Mouse (Mus musculus) T-helper 2 cell (primary cell): ENCODE data around the gene Arnt2.

Experiments
- in situ Hi-C: fragments of 300-600 bp; cut with MboI, MseI; formaldehyde crosslinking; loops from one replicate; pipeline ENCODE4 v1.15.1; 2025; ENCODE audit warnings: high pct_unique_total_duplicates

Arnt2 gene

DNA sequence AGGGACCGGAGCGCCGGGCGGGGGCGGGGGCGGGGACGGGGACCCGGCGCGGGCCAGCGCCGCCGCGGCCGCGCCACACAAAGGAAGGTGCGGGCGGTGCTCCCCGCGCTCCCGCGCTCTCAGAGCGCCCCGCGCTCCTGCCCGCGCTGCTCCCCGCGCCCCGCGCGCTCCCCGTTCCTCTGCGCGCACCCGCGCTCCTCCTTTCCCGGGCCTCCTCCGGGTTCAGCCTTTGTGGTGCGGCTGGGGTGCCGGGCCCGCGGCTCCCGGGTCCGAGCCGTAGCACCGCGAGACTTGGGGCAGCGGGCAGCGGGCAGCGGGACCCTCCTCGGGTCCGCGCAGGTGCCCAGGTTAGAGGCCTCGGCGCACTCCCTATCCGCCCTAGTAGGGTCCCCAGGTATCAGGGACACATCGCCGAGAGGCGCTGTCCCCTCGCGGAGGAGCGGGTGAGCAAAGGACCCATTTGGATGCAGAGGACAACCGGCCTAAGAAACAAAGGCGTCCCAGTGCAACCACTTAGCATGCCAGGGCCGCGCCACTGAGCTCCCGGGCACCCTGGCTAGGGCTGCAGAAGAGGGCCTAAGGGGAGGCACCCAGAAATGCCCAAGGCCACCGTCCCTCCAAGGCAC is at the start of gene Arnt2:
Arnt2 (minus strand) TSS at position 281 of the 626 bp plus-strand sequence.
- in situ Hi-C loops = no loop called here

DNA sequence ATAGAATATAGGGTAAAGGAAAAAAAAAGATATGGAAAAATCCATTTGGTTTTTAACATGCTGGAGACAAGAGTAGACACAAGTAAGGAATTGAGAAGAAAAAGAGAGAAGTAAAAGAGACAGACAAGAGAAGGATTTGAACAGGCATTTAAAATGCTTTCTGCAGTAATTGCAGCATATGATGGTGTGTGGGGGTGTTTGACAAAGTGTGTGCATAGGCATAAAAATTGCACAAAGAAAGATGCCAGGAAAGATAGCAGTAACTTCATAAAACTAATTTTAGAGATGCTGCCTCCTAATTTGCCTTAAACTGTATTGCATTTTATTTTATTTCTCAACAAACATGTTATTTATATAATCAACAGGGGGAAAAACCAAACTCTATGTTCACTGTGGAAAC is 41.7 kb upstream of the Arnt2 start:
- in situ Hi-C loops = no loop called here

DNA sequence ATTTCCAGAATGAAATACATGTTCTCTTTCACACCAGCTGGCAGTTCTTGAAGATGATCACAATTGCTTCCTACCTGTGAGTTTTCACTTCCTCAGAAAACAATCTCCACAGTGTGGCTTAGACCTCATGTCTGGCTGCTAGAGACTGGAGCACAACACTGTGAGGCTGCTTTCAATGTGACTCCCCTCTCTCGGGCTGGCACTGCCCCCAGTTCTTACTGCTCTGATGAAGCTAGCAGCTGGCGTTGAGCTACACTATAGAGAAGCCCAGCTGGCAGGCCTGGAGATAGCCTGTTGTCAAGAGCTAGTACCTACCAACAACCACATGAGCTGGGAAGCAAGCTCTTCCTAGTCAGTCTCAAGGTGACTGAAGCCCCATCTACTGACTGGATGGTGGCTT is 39.1 kb upstream of the Arnt2 start:
- in situ Hi-C loops = no loop called here

DNA sequence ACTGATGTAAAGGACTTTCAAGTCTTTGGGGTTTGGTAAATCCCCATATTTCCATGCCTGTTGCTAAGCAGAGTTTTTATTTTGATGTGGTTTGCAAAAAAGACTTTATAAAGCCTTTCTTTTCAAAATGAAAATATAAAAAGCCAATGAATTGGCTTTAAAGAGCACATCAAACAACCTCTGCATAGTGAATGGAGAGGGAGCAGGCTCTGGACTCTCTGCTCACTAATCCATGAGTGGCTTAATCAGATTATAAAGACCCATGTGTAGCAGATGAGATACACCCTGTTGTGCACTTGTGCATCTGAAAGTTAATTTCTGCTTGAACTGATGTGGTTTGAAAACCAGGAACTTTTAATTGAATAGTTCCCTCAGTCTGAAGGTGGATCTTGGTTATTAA is 38.5 kb upstream of the Arnt2 start:
- in situ Hi-C loops = no loop called here

DNA sequence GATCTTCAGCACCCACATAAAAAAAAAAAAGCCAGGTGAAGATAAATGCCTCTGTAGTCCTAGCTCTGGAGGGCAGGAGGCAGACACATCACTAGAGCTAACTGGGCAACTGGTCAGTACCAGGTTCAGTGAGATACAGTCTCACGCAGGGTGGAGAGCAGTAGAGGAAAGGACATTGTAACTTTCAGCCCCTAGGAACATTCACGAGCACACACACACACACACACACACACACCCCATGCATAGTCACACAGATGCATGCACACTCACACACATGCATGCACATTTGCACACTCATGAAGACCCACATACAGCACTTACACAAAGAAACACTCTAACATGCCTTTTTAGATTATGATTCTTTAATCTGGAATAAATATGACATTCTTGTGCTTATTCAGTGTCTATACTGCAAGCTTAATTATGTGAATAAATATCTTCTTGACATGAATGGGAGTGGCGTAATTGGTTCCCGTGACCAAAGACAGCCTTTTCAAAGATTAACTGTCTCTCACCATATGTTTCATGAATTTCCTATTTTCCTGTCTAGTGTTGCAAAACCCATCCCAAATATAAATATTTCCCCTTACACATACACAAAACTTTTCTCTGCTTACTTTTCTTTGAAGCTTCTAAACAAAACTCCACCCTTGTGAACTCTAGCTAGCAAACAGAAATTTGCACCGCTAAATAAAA is 37.9 kb upstream of the Arnt2 start:
- in situ Hi-C loops = no loop called here

DNA sequence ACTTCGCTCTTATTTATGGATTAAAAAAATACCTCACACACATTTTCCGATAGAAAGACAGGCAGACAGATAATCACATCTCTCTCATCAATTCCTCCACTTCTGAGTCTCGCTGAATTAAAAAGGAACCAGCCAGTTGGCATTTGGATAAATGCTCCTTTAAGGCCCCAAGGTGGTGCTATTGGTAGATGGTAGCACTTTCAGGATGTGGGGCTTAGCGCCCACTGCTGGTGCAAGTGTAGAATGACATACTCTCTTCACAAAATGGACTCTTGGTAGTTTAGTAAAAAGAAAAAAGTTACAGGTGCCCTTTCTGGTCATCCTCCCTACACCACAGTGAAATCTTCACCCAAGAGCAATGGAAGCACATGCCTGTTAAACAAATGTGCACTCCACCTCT is 37.1 kb upstream of the Arnt2 start:
- in situ Hi-C loops = no loop called here

DNA sequence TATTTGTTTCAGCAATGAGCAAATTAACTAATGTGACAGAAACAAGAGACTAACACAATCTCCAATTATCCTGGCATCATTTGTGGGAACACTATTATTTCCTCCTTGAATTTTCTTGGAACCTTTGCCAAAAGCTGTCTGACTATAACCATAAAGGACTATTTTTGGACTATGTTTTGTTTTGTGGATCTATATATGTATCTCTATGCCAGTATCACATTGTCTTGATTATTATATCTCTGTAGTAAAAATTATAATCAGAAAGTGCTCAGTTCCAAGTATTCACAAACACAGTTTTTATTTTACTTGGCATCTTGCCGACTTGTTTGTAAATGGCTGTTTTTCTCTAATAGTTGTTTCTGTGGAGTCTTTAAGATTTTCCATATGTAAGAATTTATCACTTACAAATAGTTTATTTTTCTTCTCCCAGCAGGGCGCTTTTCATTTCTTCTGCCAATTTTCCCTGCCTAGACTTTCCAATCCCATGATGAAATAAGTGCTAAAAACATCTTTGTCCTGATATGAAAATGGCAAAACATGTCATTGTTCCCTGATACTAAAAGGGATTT is 32.5 kb upstream of the Arnt2 start:
- in situ Hi-C loops = no loop called here

DNA sequence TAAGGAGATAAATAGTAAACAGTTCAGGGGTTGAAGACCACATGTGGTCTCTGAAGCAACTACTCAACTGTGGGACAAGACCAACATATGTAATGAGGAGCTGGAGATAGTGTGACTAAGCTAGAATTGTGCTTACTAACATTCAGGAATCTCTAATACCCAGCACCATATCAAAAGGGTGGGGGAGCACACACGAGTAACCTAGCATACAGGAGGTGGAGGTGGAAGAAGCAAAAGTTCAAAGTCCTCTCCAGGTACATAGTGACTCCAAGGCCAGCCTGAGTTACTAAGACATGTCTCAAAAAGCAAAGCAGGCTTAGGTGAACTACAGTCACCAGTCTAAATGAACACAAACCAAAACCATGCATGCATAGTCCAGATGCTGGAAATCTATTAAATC is 29.6 kb upstream of the Arnt2 start:
- in situ Hi-C loops = no loop called here

DNA sequence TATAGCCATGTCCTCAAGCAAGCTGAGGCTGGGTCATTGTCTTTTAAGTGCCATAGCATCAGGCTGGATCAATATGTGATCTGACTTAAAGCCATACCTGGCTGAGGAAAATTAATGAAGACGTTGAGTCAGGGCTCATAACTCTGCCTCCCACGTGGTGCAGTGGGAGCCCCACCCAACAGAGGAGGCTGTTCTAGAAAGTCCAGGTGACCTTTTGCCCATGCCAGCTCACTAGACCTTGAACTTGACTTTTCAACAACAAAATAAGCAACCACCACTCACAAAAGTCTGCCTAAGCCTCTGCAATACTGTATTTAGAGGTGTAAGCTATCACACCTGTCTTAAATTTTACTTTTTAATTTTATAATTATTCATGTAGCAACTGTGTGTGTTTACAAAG is 24.9 kb upstream of the Arnt2 start:
- in situ Hi-C loops = loop anchor here (5.0 kb wide), 1 partner anchor 73 kb away; no protein-coding TSS in a partner anchor

DNA sequence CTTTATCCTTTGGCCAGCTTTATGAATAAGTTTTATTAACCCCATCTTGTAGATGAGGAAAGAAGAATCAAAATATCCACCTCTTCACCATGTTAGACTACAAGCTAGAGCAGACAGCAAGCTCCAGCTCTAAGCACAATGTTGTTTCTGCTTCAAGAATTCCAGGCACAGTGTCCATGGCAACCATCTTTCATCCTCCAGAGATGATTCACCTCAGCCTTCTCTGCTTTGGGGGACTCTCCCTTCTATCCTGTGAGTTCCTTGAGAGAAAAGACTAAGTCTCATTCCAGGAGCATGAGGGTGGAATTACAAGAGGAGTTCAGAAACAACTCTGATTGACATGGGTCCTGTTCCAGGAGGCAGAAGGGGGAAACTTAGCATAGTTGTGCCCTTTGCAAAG is 22.2 kb upstream of the Arnt2 start:
- in situ Hi-C loops = loop anchor here (5.0 kb wide), 1 partner anchor 70 kb away; no protein-coding TSS in a partner anchor

DNA sequence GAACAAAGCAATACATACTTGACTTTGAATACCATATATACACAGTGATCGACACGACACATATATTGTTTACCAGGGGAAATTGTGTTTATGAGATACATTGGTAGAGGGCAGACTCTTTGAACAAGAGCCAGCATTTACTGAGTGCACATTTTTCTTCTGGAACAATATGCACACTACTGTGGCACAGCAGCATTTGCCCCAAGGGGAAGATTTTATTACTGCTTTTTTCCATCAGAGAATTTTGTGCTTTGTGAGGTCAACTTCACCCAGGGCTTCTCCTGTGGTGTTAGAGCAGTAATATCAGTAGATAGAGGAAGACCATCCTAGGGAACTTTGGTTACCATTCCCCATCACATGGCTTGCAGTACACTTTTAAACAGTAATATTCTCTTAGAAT is 17.2 kb upstream of the Arnt2 start:
- in situ Hi-C loops = no loop called here

DNA sequence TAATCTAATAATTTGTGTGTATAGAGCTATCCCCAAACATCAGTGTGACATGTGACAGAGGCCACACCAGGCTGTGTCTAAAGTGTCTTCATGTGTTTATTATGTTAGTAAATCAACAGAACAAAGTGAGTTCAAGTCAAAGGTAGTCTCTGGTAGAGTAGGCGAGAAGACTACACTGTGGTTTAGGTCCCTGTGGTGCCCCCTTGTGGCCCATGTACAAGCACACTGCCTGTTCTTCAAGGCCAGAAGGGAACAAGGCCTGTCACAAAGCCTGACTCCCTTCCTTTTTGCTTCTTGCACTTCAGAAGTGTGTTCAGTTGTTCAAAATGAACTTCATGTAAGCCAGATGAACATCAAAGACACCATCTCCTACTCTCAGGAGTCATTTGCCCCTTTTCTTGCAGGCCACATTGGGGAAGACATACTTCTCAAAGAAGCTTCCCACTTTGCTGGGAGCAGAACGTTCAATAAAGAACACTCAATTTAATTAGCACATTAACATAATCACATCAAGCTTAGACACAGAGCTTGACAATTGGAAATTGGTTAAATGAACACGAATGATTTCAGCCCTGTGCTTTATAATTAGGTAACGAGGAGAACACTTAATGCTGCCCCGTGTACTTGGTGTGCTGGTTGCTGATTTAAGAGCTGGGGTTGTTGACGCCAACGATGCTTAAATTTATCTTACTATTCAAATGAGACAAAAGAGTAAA is 14.9 kb upstream of the Arnt2 start:
- in situ Hi-C loops = no loop called here

DNA sequence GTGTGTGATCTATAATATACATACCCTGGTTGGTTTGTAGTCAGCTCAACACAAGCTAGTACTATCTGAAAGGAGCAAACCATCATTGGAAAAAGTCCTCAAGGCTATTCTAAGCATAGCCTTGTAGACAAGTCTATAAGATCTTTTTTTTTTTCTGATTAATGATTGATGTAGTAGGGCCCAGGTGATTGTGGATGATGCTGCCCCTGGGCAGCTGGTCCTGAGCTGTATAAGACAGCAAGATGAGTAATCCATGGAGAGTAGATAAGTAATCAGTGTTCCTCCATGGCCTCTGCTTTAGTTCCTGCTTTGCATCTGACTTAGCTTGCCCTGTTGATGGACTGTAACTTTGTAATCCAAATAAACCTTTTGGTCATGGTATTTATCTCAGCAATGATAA is 11.8 kb upstream of the Arnt2 start:
- in situ Hi-C loops = no loop called here

DNA sequence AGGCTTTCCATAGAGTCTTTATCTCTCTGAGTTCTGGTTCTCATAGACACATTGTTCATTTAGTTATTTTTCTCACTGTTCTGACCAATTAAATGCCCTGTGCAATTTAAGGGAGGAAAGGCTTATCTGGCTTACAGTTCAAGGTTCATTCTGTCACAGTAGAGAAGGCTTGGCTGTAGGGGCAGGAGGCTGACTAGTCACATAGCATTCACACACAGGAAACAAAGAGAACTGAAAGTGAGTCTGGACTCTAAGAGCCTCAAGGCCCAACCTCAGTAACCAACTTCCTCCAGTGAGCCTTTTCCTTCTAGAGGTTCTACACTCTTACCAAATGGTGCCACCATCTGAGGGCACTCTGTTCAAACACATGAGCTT is 11.3 kb upstream of the Arnt2 start:
- in situ Hi-C loops = no loop called here

DNA sequence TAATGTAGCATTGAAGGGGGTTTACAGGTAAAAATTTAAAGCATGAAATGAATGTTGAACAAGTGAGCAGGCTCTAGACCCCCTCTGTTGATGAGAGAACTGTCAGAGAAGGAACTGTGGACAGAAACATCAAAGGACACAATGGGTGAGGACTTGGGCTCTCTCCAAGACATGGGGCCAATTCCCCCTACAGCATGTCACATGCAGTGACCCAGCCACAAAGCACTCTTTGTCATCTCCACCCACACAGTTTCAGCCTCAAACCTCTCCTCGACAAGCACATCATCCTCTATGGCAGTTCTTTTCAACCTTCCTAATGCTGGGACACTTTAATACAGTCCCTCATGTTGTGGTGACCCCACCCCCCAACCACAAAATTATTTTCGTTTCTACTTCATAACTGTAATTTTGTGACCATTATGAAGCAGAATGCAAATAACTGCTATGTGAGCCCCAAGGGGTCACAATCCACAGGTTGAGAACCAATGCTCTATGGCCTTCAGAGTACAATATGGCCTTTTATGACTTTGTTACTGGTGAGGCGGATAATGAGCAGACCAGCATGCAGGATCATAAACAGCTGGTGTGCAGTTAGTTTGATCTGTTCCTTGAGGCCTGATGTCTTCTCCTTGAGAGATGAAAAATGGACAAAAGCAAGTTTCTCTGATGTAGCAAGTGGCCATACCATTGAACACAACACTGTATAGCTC is 10.8 kb upstream of the Arnt2 start:
- in situ Hi-C loops = no loop called here

DNA sequence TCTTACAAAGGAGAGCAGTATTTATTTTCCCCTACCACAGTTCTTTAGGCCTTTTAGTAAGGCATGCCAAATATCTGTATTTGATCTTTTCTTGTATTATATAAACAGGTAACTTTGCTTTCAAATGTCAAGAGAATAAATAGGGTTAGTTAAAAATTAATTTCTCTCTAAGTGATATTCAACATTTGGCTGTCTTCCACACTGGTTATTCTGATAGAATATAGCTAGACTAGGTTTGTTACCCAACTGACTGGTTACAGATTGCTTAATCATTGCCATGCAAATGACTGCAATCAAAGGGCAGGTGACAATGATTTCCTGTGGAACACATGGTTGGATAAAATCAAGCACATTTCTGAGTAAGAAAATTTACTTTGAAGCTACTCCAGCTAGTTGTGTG is 7.5 kb upstream of the Arnt2 start:
- in situ Hi-C loops = no loop called here

DNA sequence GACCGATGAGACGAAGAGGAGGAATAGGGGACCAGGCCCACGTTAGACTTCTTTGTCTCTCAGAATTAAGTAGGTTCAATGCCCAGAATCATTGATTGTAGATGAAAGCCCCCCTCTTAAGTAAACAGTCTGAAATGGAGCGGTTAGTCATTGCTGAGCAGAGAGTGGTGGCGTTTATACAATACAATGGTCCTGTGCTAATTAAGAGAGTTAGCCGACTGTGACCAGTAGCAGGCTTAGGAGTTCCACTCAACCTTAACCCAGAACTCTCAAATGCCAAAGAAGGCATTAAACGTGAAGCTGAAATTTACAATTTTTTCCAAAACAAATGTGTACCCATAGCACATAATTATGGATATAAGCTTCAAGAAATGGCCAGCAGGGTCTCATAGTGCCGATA is 2.6 kb upstream of the Arnt2 start:
- in situ Hi-C loops = no loop called here

DNA sequence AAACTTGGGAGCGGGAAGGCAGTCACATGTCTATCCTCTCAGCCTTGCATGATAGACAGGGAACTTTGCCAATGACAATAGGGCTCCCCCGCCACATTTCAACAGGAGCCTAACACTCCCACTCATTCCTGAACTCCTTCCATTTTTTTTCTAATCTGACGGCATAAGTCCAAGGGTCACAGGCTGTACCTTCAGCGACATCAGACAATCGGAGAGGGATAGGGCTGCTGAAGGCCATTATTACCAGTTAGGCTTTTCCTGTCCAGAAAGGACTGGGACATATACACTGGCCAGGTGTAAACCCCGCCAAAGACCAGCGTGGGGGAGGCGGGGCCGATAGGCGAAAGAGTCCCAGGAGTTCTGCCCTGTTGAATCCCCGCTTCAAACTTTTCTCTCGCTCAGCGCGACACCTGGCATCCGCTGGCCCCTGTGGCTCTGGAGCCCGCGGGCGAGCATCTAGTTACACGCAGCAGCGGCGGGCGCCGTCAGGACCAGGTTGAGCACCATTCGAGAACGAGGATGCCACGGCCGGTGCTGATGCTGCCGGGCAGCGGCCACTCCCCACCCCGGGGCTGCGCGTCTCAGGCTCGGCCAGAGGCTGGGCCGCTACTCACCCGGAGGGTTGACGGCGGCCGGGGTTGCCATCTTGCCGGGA is 608 bp downstream of the Arnt2 start:
- in situ Hi-C loops = no loop called here

DNA sequence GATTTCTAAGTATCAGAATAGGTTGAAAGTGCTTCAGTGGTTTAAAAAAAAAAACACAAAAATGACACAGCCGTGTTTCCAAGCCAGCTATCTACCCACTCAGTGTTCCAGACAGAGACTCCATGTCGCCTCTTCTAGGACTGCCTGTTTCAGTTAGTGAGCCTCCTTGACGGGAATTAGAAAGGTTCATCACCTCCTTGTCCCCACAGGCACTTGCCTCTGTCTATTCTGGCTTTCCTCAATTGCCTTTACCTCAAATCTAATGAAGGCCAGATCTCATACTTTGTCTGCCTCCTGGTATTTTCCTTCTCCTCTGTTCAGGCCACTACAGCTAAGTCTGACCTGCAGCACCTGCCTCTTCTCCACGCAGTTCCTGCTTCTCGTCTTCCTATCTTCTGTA is 1.7 kb downstream of the Arnt2 start:
- in situ Hi-C loops = no loop called here

DNA sequence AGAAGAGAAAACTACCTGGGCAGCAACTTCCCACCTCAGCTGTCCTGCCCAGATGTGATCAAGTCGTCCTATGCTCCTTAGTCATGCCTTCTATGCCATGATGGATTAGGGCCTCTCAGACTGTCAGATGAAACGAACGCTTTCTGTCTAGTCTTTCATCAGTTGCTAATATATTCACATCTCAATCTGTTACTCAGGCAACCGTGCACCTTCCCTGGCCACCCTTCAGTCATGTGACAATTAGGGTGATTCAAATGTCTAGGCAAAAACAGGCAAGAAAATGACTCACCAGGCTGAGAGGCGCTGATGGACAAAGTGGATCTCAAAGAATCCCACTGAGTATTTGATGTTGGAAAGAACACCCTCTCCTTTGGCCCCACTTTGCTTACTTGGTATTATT is 6.6 kb downstream of the Arnt2 start:
- in situ Hi-C loops = no loop called here

DNA sequence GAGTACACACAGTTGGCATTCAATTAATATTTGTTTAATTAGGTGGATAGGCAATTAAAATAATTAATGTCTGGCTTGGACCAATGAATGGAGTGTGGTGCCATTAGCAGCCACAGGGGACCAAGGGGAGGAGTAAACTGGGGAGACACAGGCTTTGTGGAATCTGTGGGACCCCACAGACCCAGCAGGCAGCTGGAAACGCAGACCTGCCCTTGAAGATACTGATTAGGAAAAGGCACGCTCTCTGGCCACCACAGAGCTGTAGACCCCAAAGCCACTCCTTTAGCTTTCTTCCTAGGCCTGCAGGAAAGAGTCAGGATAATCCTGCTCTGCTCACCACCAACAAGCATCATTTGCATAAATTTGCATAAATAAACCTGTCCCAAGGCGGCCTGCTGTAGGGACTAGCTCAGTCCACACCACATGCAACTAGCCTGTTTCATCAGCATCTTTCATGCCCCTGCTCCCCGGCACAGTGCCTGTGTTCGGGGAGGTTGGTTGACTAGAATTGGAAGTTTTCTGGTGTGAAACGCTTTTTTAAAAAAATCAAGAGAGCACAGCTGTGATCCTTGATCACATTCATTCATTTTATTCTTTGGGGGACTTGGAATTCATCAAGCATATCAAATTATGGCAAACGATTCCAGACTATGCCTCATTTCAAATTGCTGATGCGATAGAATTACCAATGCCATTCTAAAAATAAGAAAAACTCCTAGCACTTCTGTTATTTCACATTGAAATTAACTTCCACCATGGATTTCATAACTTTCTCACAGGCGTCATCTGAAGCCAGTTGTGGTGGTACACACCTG is 8.1 kb downstream of the Arnt2 start:
- in situ Hi-C loops = no loop called here
